Mouse (Mus musculus) heart, embryonic 11.5 days (tissue): ENCODE results near the gene Orm3. TPM values are rescaled to one million over a fixed set of nuclear protein-coding genes. Genes with fewer than 3 reads are reported as not detected.
"Not testable (repeated sequence)": the region's sequence is repeated elsewhere in the genome, so short reads cannot be mapped to it uniquely, and the experiment has no call there.

Experiments used
- ATAC-seq: fragments of 200-750 bp; cut with Nextera tagmentation; replicated peaks from 2 replicates; pipeline ENCODE4 v1.8.0; 2017; ENCODE audit warnings: moderate library complexity; ENCODE audit not compliant: insufficient number of reproducible peaks, low FRiP score, low TSS enrichment
- H3K27ac ChIP-seq: fragments of 300-500 bp; sonication (generic); 2 replicates; pipeline ENCODE4 v1.5.1; 2014; ENCODE audit warnings: mild to moderate bottlenecking, low read depth, low read length
- H3K27me3 ChIP-seq: fragments of 300-500 bp; sonication (generic); 2 replicates; pipeline ENCODE4 v1.6.1; 2014; ENCODE audit warnings: mild to moderate bottlenecking, low read length, mixed read lengths; ENCODE audit not compliant: control insufficient read depth, insufficient read depth
- H3K36me3 ChIP-seq: fragments of 300-500 bp; sonication (generic); 2 replicates; pipeline ENCODE4 v1.6.1; 2014; ENCODE audit warnings: mild to moderate bottlenecking, low read length, moderate library complexity, mixed read lengths; ENCODE audit not compliant: control insufficient read depth, insufficient read depth
- H3K4me1 ChIP-seq: fragments of 300-500 bp; sonication (generic); 2 replicates; pipeline ENCODE4 v1.6.1; 2014; ENCODE audit warnings: low read length; ENCODE audit not compliant: control insufficient read depth, insufficient read depth
- H3K4me2 ChIP-seq: fragments of 300-500 bp; sonication (generic); 2 replicates; pipeline ENCODE4 v1.6.1; 2014; ENCODE audit warnings: mild to moderate bottlenecking, moderate library complexity
- H3K4me3 ChIP-seq: fragments of 300-500 bp; sonication (generic); 2 replicates; pipeline ENCODE4 v1.5.1; 2014; ENCODE audit warnings: low read depth, low read length
- H3K9ac ChIP-seq: fragments of 300-500 bp; sonication (generic); 2 replicates; pipeline ENCODE4 v1.6.1; 2014; ENCODE audit warnings: mild to moderate bottlenecking, low read depth, low read length, moderate library complexity
- H3K9me3 ChIP-seq: fragments of 300-500 bp; sonication (generic); replicated peaks from 2 replicates; pipeline ENCODE4 v1.6.1; 2016; ENCODE audit warnings: low read length; ENCODE audit not compliant: control insufficient read depth
- WGBS: fragments of 180-500 bp; shearing (Covaris S2); extraction: QIAGEN DNeasy Blood & Tissue Kit; methylation state at CpG from one replicate; pipeline ENCODE4 v1.1.7; 2014; ENCODE audit not compliant: insufficient replicate concordance; 5-methylcytosine and 5-hydroxymethylcytosine counted together
- polyA plus RNA-seq: library from polyadenylated mRNA; unstranded; fragments of >200 nt; fragmentation: Nextera tagmentation; extraction: Ambion mirVana; gene quantifications from 2 replicates; pipeline ENCODE4 v1.2.1, GENCODE M21; 2014

Orm3 gene
- polyA plus RNA-seq = not detected in 2 replicates

DNA sequence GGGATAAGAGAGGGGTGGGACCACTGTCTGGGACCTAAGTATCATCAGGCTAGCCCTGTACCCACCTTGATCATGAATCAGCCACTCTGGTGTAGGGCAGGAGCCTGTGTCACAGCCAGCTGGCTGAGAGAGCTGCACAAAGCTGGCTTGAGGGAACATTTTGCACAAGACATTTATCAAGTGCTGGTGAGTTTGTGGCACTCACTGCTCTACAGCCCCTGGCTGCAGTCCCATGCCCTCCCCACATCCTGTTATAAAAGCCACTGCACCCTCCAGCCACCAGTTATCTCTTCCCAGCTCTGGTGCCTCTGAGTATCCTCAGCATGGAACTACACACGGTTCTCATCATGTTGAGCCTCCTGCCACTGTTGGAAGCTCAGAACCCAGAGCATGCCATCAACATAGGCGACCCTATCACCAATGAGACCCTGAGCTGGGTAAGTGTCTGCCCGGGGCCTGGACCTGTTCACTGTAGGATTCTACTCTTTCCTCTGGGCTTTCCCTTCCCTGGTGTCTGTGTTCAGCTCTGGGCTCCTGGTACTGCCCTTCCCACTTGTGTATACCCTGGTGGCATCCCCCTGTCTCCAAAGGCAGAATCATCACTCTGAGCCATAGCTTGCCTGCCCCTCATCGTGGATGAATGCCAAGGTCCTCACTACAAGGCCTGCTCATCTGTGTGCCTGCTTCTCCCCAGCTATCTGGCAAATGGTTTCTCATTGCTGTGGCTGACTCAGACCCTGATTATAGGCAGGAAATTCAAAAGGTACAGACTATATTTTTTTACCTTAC is at the start of gene Orm3:
Gene Orm3 (plus strand): TSS at position 286 of the 789 bp plus-strand sequence.
- 63% methylated on average over 4 of the region's 4 CpGs for WGBS
- H3K27ac ChIP-seq = no peak within 1 kb of the TSS
- H3K36me3 ChIP-seq = no peaks in the 10 kb centered on the region
- 0 out of 2 replicates have a peak, but pooled peaks cover 5% of the 10 kb centered on the region for H3K4me1 ChIP-seq
- H3K4me3 ChIP-seq = no peak within 1 kb of the TSS
- H3K27me3 ChIP-seq = no peaks in the 10 kb centered on the region
- ATAC-seq = no peak
- H3K9ac ChIP-seq = no peak within 1 kb of the TSS
- H3K9me3 ChIP-seq = no peaks in the 10 kb centered on the region
- H3K4me2 ChIP-seq = no peak within 1 kb of the TSS

GRCm38 (mm10) chr4:63307175-63308062 is 48.5 kb upstream of the Orm3 start:
- Histone ChIP-seq H3K4me2 (0 out of 2 replicates have a peak overlapping the region, but pooled peaks have one; percentile 9), H3K27me3 (no peaks in the 10 kb centered on the region; the same call in 1 of the 2 replicates), H3K9me3 (no peaks in the 10 kb centered on the region), H3K4me1 (peaks cover 13% of the 10 kb centered on the region), H3K27ac (no peak overlapping the region), H3K36me3 (no peaks in the 10 kb centered on the region), H3K4me3 (no peak overlapping the region), H3K9ac (no peak overlapping the region)
- ATAC-seq = peak; percentile 56
- 25% methylated on average over 21 of the region's 21 CpGs for WGBS

DNA sequence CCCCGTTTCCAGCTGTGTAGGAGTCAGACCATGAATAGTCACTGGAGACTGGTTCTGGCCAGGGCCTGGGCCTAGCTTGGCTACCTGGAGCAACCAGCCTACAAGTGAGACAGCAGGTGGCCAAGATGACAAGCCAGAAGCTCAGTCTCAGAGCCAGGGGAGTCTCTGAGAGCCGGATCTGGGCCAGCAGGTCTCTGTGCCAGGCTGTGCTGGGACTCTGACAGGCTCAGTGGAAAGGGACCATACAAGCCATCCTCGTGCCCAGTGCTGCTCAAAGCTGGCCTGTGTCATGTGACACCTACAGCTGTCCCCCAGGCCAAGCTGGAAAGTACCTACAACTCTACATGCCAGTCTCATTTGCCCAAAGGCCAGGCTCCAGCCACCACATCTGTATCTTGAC is 47.6 kb upstream of the Orm3 start:
- WGBS = 70% methylated on average over 3 of the region's 3 CpGs
- Histone ChIP-seq H3K9me3 (no peaks in the 10 kb centered on the region), H3K27me3 (no peaks in the 10 kb centered on the region; the same call in 1 of the 2 replicates), H3K4me1 (peaks cover 13% of the 10 kb centered on the region), H3K36me3 (no peaks in the 10 kb centered on the region), H3K27ac (no peak overlapping the region), H3K4me3 (no peak overlapping the region), H3K4me2 (no peak overlapping the region), H3K9ac (no peak overlapping the region)
- no peak for ATAC-seq

- peak; percentile 48; the same call in 1 of the 2 replicates for ATAC-seq
- H3K9ac ChIP-seq = 0 out of 2 replicates have a peak overlapping the region, but pooled peaks have one; percentile 46
- WGBS = 26% methylated on average over 10 of the region's 10 CpGs
Observed at GRCm38 (mm10) chr4:63310247-63310855, 45.6 kb upstream of the Orm3 start.

GRCm38 (mm10) chr4:63311426-63311825 is 44.5 kb upstream of the Orm3 start:
- 90% methylated on average over 7 of the region's 7 CpGs for WGBS
- H3K4me3 ChIP-seq = no peak overlapping the region
- no peak for ATAC-seq
- no peak overlapping the region for H3K4me2 ChIP-seq
- H3K9me3 ChIP-seq = no peaks in the 10 kb centered on the region
- H3K9ac ChIP-seq = no peak overlapping the region
- no peaks in the 10 kb centered on the region for H3K36me3 ChIP-seq
- no peaks in the 10 kb centered on the region; the same call in 1 of the 2 replicates for H3K27me3 ChIP-seq
- no peak overlapping the region for H3K27ac ChIP-seq
- peaks cover 15% of the 10 kb centered on the region for H3K4me1 ChIP-seq

More at GRCm38 (mm10) chr4:63310247-63310855, 45.6 kb upstream of the Orm3 start:
- H3K27me3 ChIP-seq = no peaks in the 10 kb centered on the region; the same call in 1 of the 2 replicates
- H3K27ac ChIP-seq = peak overlapping the region; percentile 84
- no peak overlapping the region for H3K4me3 ChIP-seq
- H3K9me3 ChIP-seq = no peaks in the 10 kb centered on the region
- H3K4me1 ChIP-seq = peaks cover 13% of the 10 kb centered on the region
- H3K36me3 ChIP-seq = no peaks in the 10 kb centered on the region
- no peak overlapping the region; the same call in 1 of the 2 replicates for H3K4me2 ChIP-seq

DNA sequence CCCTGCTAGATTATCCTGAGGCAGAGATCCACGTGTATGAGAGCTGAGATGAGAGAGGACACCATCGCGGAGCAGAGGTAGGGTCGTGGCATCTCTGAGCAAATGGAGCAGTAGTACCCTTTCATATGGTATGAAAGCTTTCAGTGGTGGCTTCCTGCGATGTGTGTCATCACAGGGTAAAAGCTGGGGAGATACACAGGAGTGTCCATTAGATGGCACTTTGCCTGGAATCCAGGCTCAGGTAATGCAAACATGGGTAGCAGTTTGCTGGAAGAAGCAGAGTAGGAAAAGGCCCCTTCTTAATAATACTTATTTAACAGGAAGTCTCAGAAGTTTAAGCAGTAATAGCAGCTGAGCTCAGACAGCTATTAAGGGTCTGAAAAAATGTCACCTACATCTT is 41.9 kb upstream of the Orm3 start:
- 79% methylated on average over 5 of the region's 5 CpGs for WGBS
- Histone ChIP-seq H3K4me2 (no peak overlapping the region), H3K36me3 (no peaks in the 10 kb centered on the region), H3K27ac (no peak overlapping the region), H3K9ac (no peak overlapping the region), H3K27me3 (no peaks in the 10 kb centered on the region), H3K4me1 (peaks cover 15% of the 10 kb centered on the region), H3K9me3 (no peaks in the 10 kb centered on the region), H3K4me3 (no peak overlapping the region)
- ATAC-seq = no peak

DNA sequence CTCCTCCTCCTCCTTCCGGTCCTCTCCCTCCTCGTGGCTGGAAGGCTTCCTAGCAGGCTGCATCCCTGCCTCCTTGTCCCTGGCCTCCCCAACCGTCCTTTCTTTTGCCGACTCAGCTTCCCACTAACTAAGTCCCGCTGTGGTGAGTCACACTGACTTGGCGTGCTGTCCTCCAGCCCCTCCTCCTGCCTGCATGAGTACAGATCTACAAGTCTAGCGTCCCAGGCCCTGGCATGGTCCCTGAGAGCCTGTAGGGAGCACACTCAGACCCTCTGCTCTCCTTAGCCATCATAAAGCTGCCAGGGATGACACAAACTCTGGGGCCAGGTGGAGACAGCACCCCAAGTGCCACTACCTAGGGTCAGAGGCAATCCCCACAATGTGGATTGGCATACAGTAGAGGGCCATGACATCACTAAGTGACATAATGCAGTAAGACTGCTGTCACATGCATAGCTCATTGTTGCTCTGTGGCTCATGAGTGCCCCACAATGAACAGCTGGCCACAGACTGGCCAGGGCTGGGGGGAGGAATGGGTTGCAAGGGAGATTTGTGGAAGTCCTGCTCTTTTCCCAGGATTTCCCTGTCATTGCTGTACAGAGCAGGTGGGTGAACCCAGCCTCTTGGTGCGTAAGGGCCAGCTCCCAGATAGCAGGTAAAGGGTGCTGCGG is 39.8 kb upstream of the Orm3 start:
- Histone ChIP-seq H3K9ac (no peak overlapping the region), H3K4me3 (no peak overlapping the region), H3K9me3 (no peaks in the 10 kb centered on the region), H3K4me1 (0 out of 2 replicates have a peak, but pooled peaks cover 2% of the 10 kb centered on the region), H3K4me2 (no peak overlapping the region), H3K27me3 (no peaks in the 10 kb centered on the region), H3K27ac (no peak overlapping the region), H3K36me3 (no peaks in the 10 kb centered on the region)
- WGBS = 63% methylated on average over 9 of the region's 9 CpGs
- ATAC-seq = no peak

- not testable (repeated sequence) for H3K4me2 ChIP-seq, ATAC-seq, H3K27me3 ChIP-seq, H3K36me3 ChIP-seq, H3K27ac ChIP-seq, H3K9ac ChIP-seq, H3K9me3 ChIP-seq, H3K4me1 ChIP-seq, H3K4me3 ChIP-seq
- WGBS = 17% methylated on average over 3 of the region's 3 CpGs
Observed at GRCm38 (mm10) chr4:63319566-63319965, 36.4 kb upstream of the Orm3 start.
